Mouse (Mus musculus): ENCODE data around the gene Gm17949. TPM values are rescaled to one million over a fixed set of nuclear protein-coding genes. Genes with fewer than 3 reads are reported as not detected.
"Not testable (repeated sequence)": the region's sequence is repeated elsewhere in the genome, so short reads cannot be mapped to it uniquely, and the experiment has no call there.

Gene Gm17949
- polyA plus RNA-seq, 1 experiment from 2014 or later: 0.21 TPM

DNA sequence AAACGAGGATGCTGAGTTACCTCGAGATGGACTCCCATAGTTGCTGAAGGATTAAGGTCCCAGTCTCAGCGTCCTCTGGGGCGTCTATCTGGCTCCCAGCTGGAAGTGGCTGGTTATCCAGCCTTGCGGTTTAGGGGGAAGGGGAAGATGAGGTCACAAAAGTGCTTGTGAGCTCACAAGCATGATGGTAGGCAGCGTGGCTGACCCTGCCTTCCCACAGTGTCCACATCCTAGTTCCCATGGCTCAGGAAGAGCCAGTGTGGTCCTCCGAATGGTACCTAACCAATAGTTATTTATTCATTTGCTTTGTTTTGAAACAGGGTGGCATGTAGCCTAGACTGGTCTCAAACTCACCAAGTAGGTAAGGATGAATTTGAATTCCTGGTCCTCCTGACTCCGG, 30.3 kb downstream of the Gm17949 start, which contains the start of gene Slc25a41:
TSS of gene Slc25a41 (minus strand) at position 101 of the 400 bp plus-strand sequence.
- Histone ChIP-seq H3K4me1 (ENCODE audit: control insufficient read depth, insufficient read depth, low read length) (no peaks in the 10 kb centered on the region), H3K27me3 (ENCODE audit: control insufficient read depth, insufficient read depth, low read length) (peaks cover 8% of the 10 kb centered on the region; the same call in 1 of the 2 replicates), H3K4me2 (ENCODE audit: low read depth, severe bottlenecking) (no peak within 1 kb of the TSS), H3K9me3 (ENCODE audit: control insufficient read depth, low read length) (no peaks in the 10 kb centered on the region), H3K4me3 (ENCODE audit: low read depth, low read length) (no peak within 1 kb of the TSS), H3K9ac (ENCODE audit: low read length) (no peak within 1 kb of the TSS), H3K27ac (replicated peaks; ENCODE audit: low read depth, low read length) (no peak within 1 kb of the TSS), H3K36me3 (ENCODE audit: control insufficient read depth, insufficient read depth, low read length) (no peaks in the 10 kb centered on the region)
- ATAC-seq (ENCODE audit: insufficient number of reproducible peaks, low FRiP score, low TSS enrichment, low read depth): no peak
- no peak for DNase-seq (ENCODE audit: low spot score)
- WGBS: 76% methylated on average over 8 of the region's 8 CpGs

- H3K9me3 ChIP-seq (ENCODE audit: control insufficient read depth, low read length): no peaks in the 10 kb centered on the region
- no peaks in the 10 kb centered on the region for H3K4me1 ChIP-seq (ENCODE audit: control insufficient read depth, insufficient read depth, low read length)
- no peaks in the 10 kb centered on the region for H3K27me3 ChIP-seq (ENCODE audit: control insufficient read depth, insufficient read depth, low read length)
- ATAC-seq (ENCODE audit: insufficient number of reproducible peaks, low FRiP score, low TSS enrichment, low read depth) (peak; percentile 53; the same call in 1 of the 2 replicates), DNase-seq (ENCODE audit: low spot score) (no peak)
- no peak overlapping the region for H3K27ac ChIP-seq (replicated peaks; ENCODE audit: low read depth, low read length)
- H3K9ac ChIP-seq (ENCODE audit: low read length): no peak overlapping the region
- no peak overlapping the region for H3K4me3 ChIP-seq (ENCODE audit: low read depth, low read length)
- H3K36me3 ChIP-seq (ENCODE audit: control insufficient read depth, insufficient read depth, low read length): no peaks in the 10 kb centered on the region
- no peak overlapping the region for H3K4me2 ChIP-seq (ENCODE audit: low read depth, severe bottlenecking)
- 31% methylated on average over 5 of the region's 5 CpGs for WGBS
These were observed 36.1 kb downstream of the Gm17949 start for GRCm38 (mm10) chr17:57047406-57047805.

DNA sequence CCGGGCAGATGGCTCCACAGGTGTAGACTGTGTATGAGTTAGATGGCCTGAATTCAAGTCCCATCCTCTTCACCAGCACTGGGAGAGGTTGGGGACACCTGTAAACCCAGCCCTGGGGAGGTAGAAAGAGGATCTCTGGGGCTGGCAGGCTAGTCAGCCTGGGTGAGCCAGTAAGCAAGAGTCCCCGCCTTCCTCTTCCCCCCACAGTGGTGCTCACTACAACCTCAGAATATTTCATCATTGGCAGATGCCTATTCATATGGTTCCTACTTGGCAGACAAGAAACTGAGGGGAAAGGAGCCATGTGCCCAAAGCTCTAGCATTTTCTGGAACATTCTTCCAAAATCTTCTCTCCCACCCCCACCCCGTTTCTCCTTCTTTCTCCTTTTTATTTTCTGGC, 37.5 kb downstream of the Gm17949 start:
- Histone ChIP-seq H3K9me3 (ENCODE audit: control insufficient read depth, low read length) (no peaks in the 10 kb centered on the region), H3K9ac (ENCODE audit: low read length) (no peak overlapping the region), H3K27me3 (ENCODE audit: control insufficient read depth, insufficient read depth, low read length) (no peaks in the 10 kb centered on the region), H3K4me1 (ENCODE audit: control insufficient read depth, insufficient read depth, low read length) (no peaks in the 10 kb centered on the region), H3K4me2 (ENCODE audit: low read depth, severe bottlenecking) (no peak overlapping the region), H3K36me3 (ENCODE audit: control insufficient read depth, insufficient read depth, low read length) (no peaks in the 10 kb centered on the region), H3K4me3 (ENCODE audit: low read depth, low read length) (no peak overlapping the region), H3K27ac (replicated peaks; ENCODE audit: low read depth, low read length) (no peak overlapping the region)
- ATAC-seq (ENCODE audit: insufficient number of reproducible peaks, low FRiP score, low TSS enrichment, low read depth): no peak
- 94% methylated on average over 3 of the region's 3 CpGs for WGBS
- DNase-seq (ENCODE audit: low spot score): no peak

- H3K4me2 ChIP-seq (ENCODE audit: low read depth, severe bottlenecking); H3K9me3 ChIP-seq (ENCODE audit: control insufficient read depth, low read length); H3K36me3 ChIP-seq (ENCODE audit: control insufficient read depth, insufficient read depth, low read length); ATAC-seq (ENCODE audit: insufficient number of reproducible peaks, low FRiP score, low TSS enrichment, low read depth); H3K9ac ChIP-seq (ENCODE audit: low read length); DNase-seq (ENCODE audit: low spot score); H3K27ac ChIP-seq (replicated peaks; ENCODE audit: low read depth, low read length); H3K27me3 ChIP-seq (ENCODE audit: control insufficient read depth, insufficient read depth, low read length); H3K4me1 ChIP-seq (ENCODE audit: control insufficient read depth, insufficient read depth, low read length); H3K4me3 ChIP-seq (ENCODE audit: low read depth, low read length): not testable (repeated sequence)
- WGBS: 91% methylated on average over 4 of the region's 4 CpGs
These were observed 40.4 kb downstream of the Gm17949 start for GRCm38 (mm10) chr17:57051679-57052078.

DNA sequence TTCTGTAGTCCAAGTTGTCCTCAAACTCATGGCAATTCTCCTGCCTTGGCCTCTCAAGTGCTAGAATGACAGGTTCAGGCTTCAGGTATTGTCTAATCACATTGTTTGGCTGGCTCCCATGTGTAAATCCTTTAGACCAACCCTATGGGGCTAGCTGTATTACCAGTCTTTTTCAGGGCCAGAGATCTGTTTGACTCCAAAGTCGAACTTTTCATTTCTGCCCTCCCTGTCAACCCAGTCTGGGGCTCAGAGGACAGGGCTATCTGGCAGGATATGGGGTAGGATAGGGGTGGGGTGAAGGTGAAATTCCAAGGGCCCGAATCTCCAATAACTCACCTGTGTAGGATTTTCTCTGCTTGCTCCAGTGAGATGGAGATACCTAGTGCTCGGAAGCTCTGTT, 45.0 kb downstream of the Gm17949 start:
- H3K9me3 ChIP-seq (ENCODE audit: control insufficient read depth, low read length): no peaks in the 10 kb centered on the region
- 85% methylated on average over 3 of the region's 3 CpGs for WGBS
- peaks cover 10% of the 10 kb centered on the region for H3K27me3 ChIP-seq (ENCODE audit: control insufficient read depth, insufficient read depth, low read length)
- no peak overlapping the region for H3K4me2 ChIP-seq (ENCODE audit: low read depth, severe bottlenecking)
- ATAC-seq (ENCODE audit: insufficient number of reproducible peaks, low FRiP score, low TSS enrichment, low read depth) (no peak), DNase-seq (ENCODE audit: low spot score) (no peak)
- no peak overlapping the region for H3K9ac ChIP-seq (ENCODE audit: low read length)
- H3K4me3 ChIP-seq (ENCODE audit: low read depth, low read length): no peak overlapping the region
- no peaks in the 10 kb centered on the region for H3K4me1 ChIP-seq (ENCODE audit: control insufficient read depth, insufficient read depth, low read length)
- H3K27ac ChIP-seq (replicated peaks; ENCODE audit: low read depth, low read length): no peak overlapping the region
- no peaks in the 10 kb centered on the region for H3K36me3 ChIP-seq (ENCODE audit: control insufficient read depth, insufficient read depth, low read length)

- DNase-seq (ENCODE audit: low spot score): peak; percentile 57
- Histone ChIP-seq H3K9me3 (ENCODE audit: control insufficient read depth, low read length) (no peaks in the 10 kb centered on the region), H3K4me2 (ENCODE audit: low read depth, severe bottlenecking) (peak within 1 kb of the TSS; percentile 72), H3K9ac (ENCODE audit: low read length) (peak within 1 kb of the TSS; percentile 41), H3K36me3 (ENCODE audit: control insufficient read depth, insufficient read depth, low read length) (no peaks in the 10 kb centered on the region), H3K4me3 (ENCODE audit: low read depth, low read length) (peak within 1 kb of the TSS; percentile 72), H3K27me3 (ENCODE audit: control insufficient read depth, insufficient read depth, low read length) (peaks cover 34% of the 10 kb centered on the region), H3K27ac (replicated peaks; ENCODE audit: low read depth, low read length) (no peak within 1 kb of the TSS), H3K4me1 (ENCODE audit: control insufficient read depth, insufficient read depth, low read length) (no peaks in the 10 kb centered on the region)
- ATAC-seq (ENCODE audit: insufficient number of reproducible peaks, low FRiP score, low TSS enrichment, low read depth): 0 out of 2 replicates have a peak, but pooled peaks have one; percentile 2
- WGBS: 0% methylated on average over 15 of the region's 22 CpGs
These were observed 47.7 kb downstream of the Gm17949 start, which contains the start of gene Crb3 for GRCm38 (mm10) chr17:57058891-57059485. Gene Crb3 (plus strand): TSS chr17:57059105.

DNA sequence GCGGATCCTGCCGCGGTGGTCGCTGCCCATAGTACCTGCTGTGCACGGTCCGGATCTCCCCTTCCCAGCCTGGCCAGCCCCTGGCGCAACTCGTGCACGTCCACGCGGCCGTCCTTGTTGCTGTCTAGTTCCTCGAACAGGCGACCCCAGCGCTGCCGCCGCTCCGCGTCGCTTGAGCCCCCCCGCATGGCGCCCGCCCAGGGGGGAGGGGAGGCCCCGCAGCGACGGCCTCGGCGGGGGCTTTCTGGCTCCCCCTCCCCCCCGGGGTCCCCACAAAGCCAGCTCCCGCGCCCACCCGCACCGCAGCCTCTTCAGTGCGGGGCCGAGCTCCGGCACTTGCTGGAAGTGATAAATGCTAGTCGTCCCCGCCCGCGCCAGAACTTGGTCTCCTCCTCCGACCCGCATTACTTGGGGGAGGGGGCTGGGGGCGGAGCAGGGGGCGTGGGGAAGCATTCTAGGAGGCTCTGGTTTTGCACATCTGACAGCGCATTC, 48.3 kb downstream of the Gm17949 start, which contains the start of gene Slc25a23:
TSS of gene Slc25a23 (minus strand) at position 378 of the 492 bp plus-strand sequence.
- Histone ChIP-seq H3K27ac (replicated peaks; ENCODE audit: low read depth, low read length) (no peak within 1 kb of the TSS), H3K27me3 (ENCODE audit: control insufficient read depth, insufficient read depth, low read length) (peaks cover 34% of the 10 kb centered on the region)

GRCm38 (mm10) chr17:57060231-57060801, 49.0 kb downstream of the Gm17949 start:
- H3K4me2 ChIP-seq (ENCODE audit: low read depth, severe bottlenecking): peak overlapping the region; percentile 72
- no peaks in the 10 kb centered on the region for H3K4me1 ChIP-seq (ENCODE audit: control insufficient read depth, insufficient read depth, low read length)
- peak; percentile 82 for ATAC-seq (ENCODE audit: insufficient number of reproducible peaks, low FRiP score, low TSS enrichment, low read depth)
- H3K27me3 ChIP-seq (ENCODE audit: control insufficient read depth, insufficient read depth, low read length): peaks cover 39% of the 10 kb centered on the region
- no peaks in the 10 kb centered on the region for H3K36me3 ChIP-seq (ENCODE audit: control insufficient read depth, insufficient read depth, low read length)
- DNase-seq (ENCODE audit: low spot score): peak; percentile 92
- no peak overlapping the region for H3K27ac ChIP-seq (replicated peaks; ENCODE audit: low read depth, low read length)
- under 1% methylated on average over 44 of the region's 44 CpGs for WGBS
- no peak overlapping the region for H3K9ac ChIP-seq (ENCODE audit: low read length)
- peak overlapping the region; percentile 72 for H3K4me3 ChIP-seq (ENCODE audit: low read depth, low read length)
- H3K9me3 ChIP-seq (ENCODE audit: control insufficient read depth, low read length): no peaks in the 10 kb centered on the region

More for the DNA sequence above, 48.3 kb downstream of the Gm17949 start, which contains the start of gene Slc25a23:
- no peaks in the 10 kb centered on the region for H3K4me1 ChIP-seq (ENCODE audit: control insufficient read depth, insufficient read depth, low read length)
- ATAC-seq (ENCODE audit: insufficient number of reproducible peaks, low FRiP score, low TSS enrichment, low read depth) (peak; percentile 69), DNase-seq (ENCODE audit: low spot score) (peak; percentile 83)
- H3K4me3 ChIP-seq (ENCODE audit: low read depth, low read length): peak within 1 kb of the TSS; percentile 72
- H3K36me3 ChIP-seq (ENCODE audit: control insufficient read depth, insufficient read depth, low read length): no peaks in the 10 kb centered on the region
- no peaks in the 10 kb centered on the region for H3K9me3 ChIP-seq (ENCODE audit: control insufficient read depth, low read length)
- WGBS: 0% methylated on average over 38 of the region's 45 CpGs
- H3K9ac ChIP-seq (ENCODE audit: low read length): peak within 1 kb of the TSS; percentile 41
- peak within 1 kb of the TSS; percentile 72 for H3K4me2 ChIP-seq (ENCODE audit: low read depth, severe bottlenecking)

Measured in limb, embryonic 11.5 days (tissue).